Mouse (Mus musculus) lung, postnatal 0 days (tissue): ENCODE data around the gene Ncln. TPM values are rescaled to one million over a fixed set of nuclear protein-coding genes. Genes with fewer than 3 reads are reported as not detected.
A peak's percentile ranks its signal among the peaks of the same experiment; 100 is the strongest.

Experiments used
- ATAC-seq: fragments of 200-750 bp; cut with Nextera tagmentation; 2 replicates; pipeline ENCODE4 v1.8.0; 2017; ENCODE audit warnings: moderate library complexity
- DNase-seq: peaks from one replicate; pipeline ENCODE4 v3.0.0-alpha.2; 2016; ENCODE audit warnings: low spot score
- H3K27ac ChIP-seq: fragments of 300-500 bp; sonication (generic); 2 replicates; pipeline ENCODE4 v1.5.1; 2014; ENCODE audit warnings: antibody characterized with exemption, mild to moderate bottlenecking, low read length, mixed read lengths
- H3K27me3 ChIP-seq: fragments of 300-500 bp; sonication (generic); replicated peaks from 2 replicates; pipeline ENCODE4 v1.6.1; 2014; ENCODE audit warnings: low read length, mixed read lengths; ENCODE audit not compliant: insufficient read depth
- H3K36me3 ChIP-seq: fragments of 300-500 bp; sonication (generic); 2 replicates; pipeline ENCODE4 v1.6.1; 2014; ENCODE audit warnings: low read length, mixed read lengths; ENCODE audit not compliant: insufficient read depth
- H3K4me1 ChIP-seq: fragments of 300-500 bp; sonication (generic); 2 replicates; pipeline ENCODE4 v1.6.1; 2014; ENCODE audit warnings: antibody characterized with exemption, low read depth, low read length, mixed read lengths; ENCODE audit not compliant: insufficient read depth
- H3K4me2 ChIP-seq: fragments of 300-500 bp; sonication (generic); replicated peaks from 2 replicates; pipeline ENCODE4 v1.6.1; 2014; ENCODE audit warnings: low read depth, mild to moderate bottlenecking, low read length, moderate library complexity, mixed read lengths
- H3K4me3 ChIP-seq: fragments of 300-500 bp; sonication (generic); 2 replicates; pipeline ENCODE4 v1.5.1; 2014; ENCODE audit warnings: low read depth, low read length
- H3K9ac ChIP-seq: fragments of 300-500 bp; sonication (generic); replicated peaks from 2 replicates; pipeline ENCODE4 v1.6.1; 2014; ENCODE audit warnings: low read depth, mild to moderate bottlenecking
- H3K9me3 ChIP-seq: fragments of 300-500 bp; sonication (generic); 2 replicates; pipeline ENCODE4 v1.6.1; 2016; ENCODE audit warnings: low read length, mixed read lengths
- CTCF ChIP-seq: IDR thresholded peaks from 2 replicates; pipeline ENCODE4 v1.5.1; 2016; ENCODE audit warnings: antibody characterized with exemption, mild to moderate bottlenecking
- EP300 ChIP-seq: IDR thresholded peaks from 2 replicates; pipeline ENCODE4 v1.6.1; 2016; ENCODE audit warnings: antibody characterized with exemption, mild to moderate bottlenecking, control low read depth
- WGBS: fragments of 180-500 bp; shearing (Covaris S2); extraction: QIAGEN DNeasy Blood & Tissue Kit; methylation state at CpG from one replicate; pipeline ENCODE4 v1.1.7; 2014; 5-methylcytosine and 5-hydroxymethylcytosine counted together
- polyA plus RNA-seq: library from polyadenylated mRNA; unstranded; fragments of >200 nt; fragmentation: Nextera tagmentation; extraction: Ambion mirVana; gene quantifications from 2 replicates; pipeline ENCODE4 v1.2.1, GENCODE M21; 2015

The Ncln gene
- polyA plus RNA-seq, 1 experiment from 2014 or later, result 46.7 TPM

DNA sequence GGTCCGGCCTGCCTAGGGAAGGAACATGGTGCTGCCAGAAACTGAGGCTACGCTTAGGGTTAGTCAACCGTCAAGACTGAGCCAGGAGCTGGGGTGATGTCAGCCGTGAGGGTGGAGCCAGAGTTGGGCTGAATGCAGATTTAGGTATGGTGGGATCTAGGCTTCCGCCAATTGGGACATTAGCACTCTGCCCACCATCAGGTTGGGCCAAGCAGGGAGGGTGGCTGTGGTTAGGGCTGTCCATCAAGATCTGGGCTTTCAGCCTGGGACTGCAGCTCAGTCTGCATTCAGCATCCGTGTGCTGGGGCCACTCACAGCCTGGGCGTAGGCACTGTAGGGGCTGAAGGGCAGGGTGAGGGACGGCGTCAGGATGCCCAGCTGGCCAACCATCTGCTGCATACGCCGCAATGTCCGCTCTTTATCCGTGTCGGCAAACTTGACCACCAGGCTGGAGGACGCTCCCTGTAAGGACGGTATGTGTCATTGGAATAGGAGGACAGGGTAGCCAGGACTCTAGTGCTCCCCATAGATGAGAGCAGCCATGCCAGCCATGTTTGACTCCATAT is 28.4 kb downstream of the Ncln start:
- H3K27ac ChIP-seq, result no peak overlapping the region
- no peak overlapping the region for H3K4me3 ChIP-seq
- WGBS, result 83% methylated on average over 16 of the region's 16 CpGs
- no peak for TF ChIP-seq EP300
- no peak for TF ChIP-seq CTCF
- H3K4me2 ChIP-seq, result no peak overlapping the region
- no peaks in the 10 kb centered on the region for H3K36me3 ChIP-seq
- H3K9me3 ChIP-seq, result no peaks in the 10 kb centered on the region
- DNase-seq, result no peak
- peaks cover 6% of the 10 kb centered on the region for H3K27me3 ChIP-seq
- no peaks in the 10 kb centered on the region for H3K4me1 ChIP-seq
- H3K9ac ChIP-seq, result no peak overlapping the region
- no peak for ATAC-seq

GRCm38 (mm10) chr10:81466881-81467280 is 29.3 kb downstream of the Ncln start:
- Histone ChIP-seq H3K4me1 (no peaks in the 10 kb centered on the region), H3K27me3 (peaks cover 11% of the 10 kb centered on the region), H3K4me3 (no peak overlapping the region), H3K27ac (no peak overlapping the region), H3K4me2 (no peak overlapping the region), H3K9me3 (no peaks in the 10 kb centered on the region), H3K36me3 (no peaks in the 10 kb centered on the region), H3K9ac (no peak overlapping the region)
- ATAC-seq (no peak), DNase-seq (no peak)
- no peak for TF ChIP-seq EP300
- TF ChIP-seq CTCF, result no peak
- WGBS, result 54% methylated on average over 14 of the region's 14 CpGs

DNA sequence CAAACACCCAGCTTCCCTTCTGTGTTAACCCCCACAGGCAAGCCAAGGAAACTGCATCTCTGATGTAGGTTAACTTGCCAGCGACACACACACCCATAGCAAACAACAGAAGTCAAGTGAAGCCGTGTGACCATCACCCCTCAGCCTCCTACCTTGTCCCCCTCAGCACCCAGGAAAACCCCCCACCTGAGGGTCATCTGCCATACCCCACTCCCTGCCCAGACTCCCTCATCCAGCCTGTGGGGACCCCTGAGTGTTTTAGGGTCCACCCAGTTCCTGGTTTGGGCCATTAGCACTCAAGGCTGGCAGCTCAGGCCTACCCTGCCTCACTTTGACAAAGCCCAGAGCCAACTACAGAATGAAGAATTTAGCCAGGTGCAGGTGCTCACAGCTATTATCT is 30.1 kb downstream of the Ncln start:
- DNase-seq (no peak), ATAC-seq (no peak)
- Histone ChIP-seq H3K27ac (no peak overlapping the region), H3K4me2 (no peak overlapping the region), H3K4me1 (no peaks in the 10 kb centered on the region), H3K9ac (no peak overlapping the region), H3K27me3 (peaks cover 11% of the 10 kb centered on the region), H3K4me3 (no peak overlapping the region), H3K9me3 (no peaks in the 10 kb centered on the region), H3K36me3 (no peaks in the 10 kb centered on the region)
- 62% methylated on average over 2 of the region's 2 CpGs for WGBS
- TF ChIP-seq CTCF, result no peak
- TF ChIP-seq EP300, result no peak

DNA sequence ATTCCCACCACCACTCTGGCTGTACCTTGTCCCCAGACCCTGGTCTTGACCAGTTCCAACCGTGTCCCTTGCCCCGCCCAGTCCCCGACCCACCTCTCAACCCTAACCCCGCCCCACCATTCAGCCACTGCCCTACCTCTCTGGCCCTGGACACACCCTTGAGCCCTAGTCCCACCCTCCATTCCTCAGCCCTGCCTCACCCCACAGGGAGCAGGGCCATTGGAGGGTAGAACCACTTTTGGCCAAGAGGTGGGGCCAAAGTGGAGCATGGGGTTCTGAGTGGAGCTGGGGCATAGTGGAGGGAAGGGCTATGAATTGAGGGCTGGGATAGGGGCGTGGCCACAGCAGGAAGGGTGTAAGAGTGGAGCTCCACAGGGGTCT is 30.9 kb downstream of the Ncln start:
- WGBS, result 7% methylated on average over 5 of the region's 5 CpGs
- Histone ChIP-seq H3K9me3 (no peaks in the 10 kb centered on the region), H3K36me3 (no peaks in the 10 kb centered on the region), H3K4me2 (no peak overlapping the region), H3K27ac (no peak overlapping the region), H3K4me1 (no peaks in the 10 kb centered on the region), H3K9ac (no peak overlapping the region), H3K27me3 (peaks cover 14% of the 10 kb centered on the region), H3K4me3 (no peak overlapping the region)
- TF ChIP-seq EP300, result no peak
- peak; percentile 18; the same call in 1 of the 2 replicates for TF ChIP-seq CTCF
- DNase-seq (peak; percentile 75), ATAC-seq (peak; percentile 78)

DNA sequence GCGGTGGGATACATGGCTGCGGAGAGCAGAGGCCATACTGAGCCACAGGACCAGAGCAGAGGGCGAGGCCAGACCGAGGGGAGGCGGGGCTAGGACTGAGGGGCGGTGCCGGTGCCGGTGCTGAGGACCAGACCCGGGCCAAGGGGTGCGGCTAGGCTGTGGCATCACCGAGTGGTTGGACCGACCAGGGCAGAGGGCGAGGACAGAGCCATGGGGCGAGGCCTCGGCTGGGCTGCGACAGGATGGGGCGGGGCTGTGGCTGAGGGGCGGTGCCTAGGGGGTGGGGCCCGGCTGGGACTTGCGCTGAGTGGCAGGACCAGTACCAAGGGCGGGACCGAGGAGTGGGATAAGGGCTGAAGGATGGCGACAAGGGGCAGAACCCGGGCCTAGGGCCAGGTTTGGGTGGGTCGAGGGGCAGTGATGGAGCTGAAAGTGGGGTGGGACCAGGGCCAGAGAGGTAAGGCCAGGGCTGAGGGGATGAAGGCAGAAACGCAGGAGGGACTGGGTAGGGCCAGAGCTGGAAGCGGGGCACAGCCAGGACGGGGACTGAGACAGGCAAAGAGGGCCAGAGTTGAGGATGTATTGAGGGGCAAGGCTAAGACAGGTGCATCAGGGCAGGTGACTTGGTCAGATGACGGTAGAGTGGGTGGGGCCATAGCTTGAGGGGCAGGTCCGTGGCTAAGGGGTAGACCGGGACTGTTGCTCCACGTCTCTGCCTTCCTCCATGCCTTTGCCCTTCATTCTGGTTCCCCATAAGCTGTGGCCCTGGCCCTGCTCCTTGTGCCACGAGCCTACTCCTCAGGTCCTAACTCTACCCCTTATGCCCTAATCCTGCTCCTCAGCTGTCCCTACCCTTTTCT is 31.6 kb downstream of the Ncln start:
- H3K9ac ChIP-seq, result no peak overlapping the region
- no peak for TF ChIP-seq EP300
- no peak for TF ChIP-seq CTCF
- peak overlapping the region; percentile 30; the same call in 1 of the 2 replicates for H3K4me2 ChIP-seq
- no peaks in the 10 kb centered on the region for H3K4me1 ChIP-seq
- no peak overlapping the region for H3K27ac ChIP-seq
- no peaks in the 10 kb centered on the region for H3K9me3 ChIP-seq
- WGBS, result 3% methylated on average over 29 of the region's 33 CpGs
- no peaks in the 10 kb centered on the region for H3K36me3 ChIP-seq
- DNase-seq (peak; percentile 78), ATAC-seq (peak; percentile 86)
- peak overlapping the region; percentile 14; the same call in 1 of the 2 replicates for H3K4me3 ChIP-seq
- peaks cover 19% of the 10 kb centered on the region for H3K27me3 ChIP-seq

- no peaks in the 10 kb centered on the region for H3K36me3 ChIP-seq
- ATAC-seq, result no peak
- no peak for DNase-seq
- no peaks in the 10 kb centered on the region for H3K9me3 ChIP-seq
- H3K9ac ChIP-seq, result no peak overlapping the region
- H3K27ac ChIP-seq, result no peak overlapping the region
- no peak for TF ChIP-seq CTCF
- TF ChIP-seq EP300, result no peak
- no peak overlapping the region for H3K4me3 ChIP-seq
- 64% methylated on average over 4 of the region's 4 CpGs for WGBS
- no peak overlapping the region for H3K4me2 ChIP-seq
- peaks cover 24% of the 10 kb centered on the region for H3K27me3 ChIP-seq
- no peaks in the 10 kb centered on the region for H3K4me1 ChIP-seq
These were observed 32.7 kb downstream of the Ncln start for GRCm38 (mm10) chr10:81463531-81463930.
